Mouse (Mus musculus): Measurements from ENCODE around the gene Rln3. TPM values are rescaled to one million over a fixed set of nuclear protein-coding genes. Genes with fewer than 3 reads are reported as not detected.

The Rln3 gene
- polyA plus RNA-seq, 1 experiment, result not detected

GRCm38 (mm10) chr8:83999057-83999705 is 45.6 kb downstream of the Rln3 start:
- peak overlapping the region; percentile 86 for H3ac ChIP-seq (ENCODE audit: control insufficient read depth, insufficient read length)
- H3K79me2 ChIP-seq (ENCODE audit: control insufficient read depth, insufficient read depth), result no peaks in the 10 kb centered on the region
- H3K4me2 ChIP-seq (ENCODE audit: low read depth), result peak overlapping the region; percentile 92
- H3K27me3 ChIP-seq (ENCODE audit: control insufficient read depth, insufficient read depth, insufficient read length), result no peaks in the 10 kb centered on the region
- H3K36me3 ChIP-seq (ENCODE audit: control insufficient read depth, insufficient read depth), result no peaks in the 10 kb centered on the region
- TF ChIP-seq POLR2AphosphoS2 (IDR thresholded peaks at IDR 0.05; ENCODE audit: insufficient read length, low read depth) (no peak), MYOD1 (IDR thresholded peaks at IDR 0.05; ENCODE audit: control insufficient read depth in 1 of 3, insufficient read length in 2 of 3, low read depth in 2 of 3) (peak in 1 of 3 experiments; percentile 14)
- peak overlapping the region; percentile 26 for H3K4me3 ChIP-seq

GRCm38 (mm10) chr8:83998231-83999056 is 46.4 kb downstream of the Rln3 start:
- Histone ChIP-seq H3K4me2 (ENCODE audit: low read depth) (peak overlapping the region; percentile 92), H3K4me3 (peak overlapping the region; percentile 26), H3K27me3 (ENCODE audit: control insufficient read depth, insufficient read depth, insufficient read length) (no peaks in the 10 kb centered on the region), H3ac (ENCODE audit: control insufficient read depth, insufficient read length) (peak overlapping the region; percentile 86), H3K79me2 (ENCODE audit: control insufficient read depth, insufficient read depth) (no peaks in the 10 kb centered on the region), H3K36me3 (ENCODE audit: control insufficient read depth, insufficient read depth) (no peaks in the 10 kb centered on the region)
- TF ChIP-seq POLR2AphosphoS2 (IDR thresholded peaks at IDR 0.05; ENCODE audit: insufficient read length, low read depth), result peak; percentile 74
- no peak for TF ChIP-seq USF1 (IDR thresholded peaks at IDR 0.05; ENCODE audit: low read depth)
- TF ChIP-seq TCF12 (IDR thresholded peaks at IDR 0.05; ENCODE audit: insufficient read depth, poor library complexity, severe bottlenecking), result no peak
- peak in 1 of 3 experiments; percentile 26 for TF ChIP-seq MYOG (IDR thresholded peaks at IDR 0.05; ENCODE audit: control insufficient read depth in 1 of 3, insufficient read depth in 1 of 3, insufficient read length in 2 of 3, low read depth in 2 of 3)
- TF ChIP-seq MYOD1 (IDR thresholded peaks at IDR 0.05; ENCODE audit: control insufficient read depth in 1 of 3, insufficient read length in 2 of 3, low read depth in 2 of 3), result peak in 1 of 3 experiments; percentile 2
- TF ChIP-seq REST (IDR thresholded peaks at IDR 0.05; ENCODE audit: insufficient read depth, insufficient read length), result no peak
- TF ChIP-seq POLR2A (IDR thresholded peaks at IDR 0.05; ENCODE audit: insufficient read length, low read depth), result peak; percentile 35

DNA sequence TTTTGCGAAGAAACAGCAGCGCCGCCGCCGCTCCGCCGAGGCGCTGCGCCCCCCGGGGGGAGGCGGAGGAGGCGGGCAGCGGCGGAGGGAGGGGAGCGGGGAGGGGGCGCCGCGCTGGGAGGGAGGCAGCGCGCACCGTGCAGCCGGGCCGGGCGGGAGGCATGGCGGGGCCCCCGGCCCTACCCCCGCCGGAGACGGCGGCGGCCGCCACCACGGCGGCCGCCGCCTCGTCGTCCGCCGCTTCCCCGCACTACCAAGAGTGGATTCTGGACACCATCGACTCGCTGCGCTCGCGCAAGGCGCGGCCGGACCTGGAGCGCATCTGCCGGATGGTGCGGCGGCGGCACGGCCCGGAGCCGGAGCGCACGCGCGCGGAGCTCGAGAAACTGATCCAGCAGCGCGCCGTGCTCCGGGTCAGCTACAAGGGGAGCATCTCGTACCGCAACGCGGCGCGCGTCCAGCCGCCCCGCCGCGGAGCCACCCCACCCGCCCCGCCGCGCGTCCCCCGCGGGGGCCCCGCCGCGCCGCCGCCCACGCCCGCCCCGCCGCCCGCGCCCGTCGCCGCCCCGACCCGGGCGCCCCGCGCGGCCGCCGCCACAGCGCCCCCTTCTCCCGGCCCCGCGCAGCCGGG is 47.2 kb downstream of the Rln3 start, which contains the start of gene Samd1:
TSS of gene Samd1 (plus strand) at position 162 of the 631 bp plus-strand sequence.
- Histone ChIP-seq H3ac (ENCODE audit: control insufficient read depth, insufficient read length) (peak within 1 kb of the TSS; percentile 86), H3K36me3 (ENCODE audit: control insufficient read depth, insufficient read depth) (peaks cover 8% of the 10 kb centered on the region), H3K79me2 (ENCODE audit: control insufficient read depth, insufficient read depth) (no peaks in the 10 kb centered on the region), H3K4me2 (ENCODE audit: low read depth) (peak within 1 kb of the TSS; percentile 92), H3K27me3 (ENCODE audit: control insufficient read depth, insufficient read depth, insufficient read length) (no peaks in the 10 kb centered on the region), H3K4me3 (peak within 1 kb of the TSS; percentile 26)
- no peak for TF ChIP-seq MAX (IDR thresholded peaks at IDR 0.05; ENCODE audit: low read depth)
- TF ChIP-seq POLR2A (IDR thresholded peaks at IDR 0.05; ENCODE audit: insufficient read length, low read depth), result peak; percentile 17
- no peak for TF ChIP-seq TCF12 (IDR thresholded peaks at IDR 0.05; ENCODE audit: insufficient read depth, poor library complexity, severe bottlenecking)

DNA sequence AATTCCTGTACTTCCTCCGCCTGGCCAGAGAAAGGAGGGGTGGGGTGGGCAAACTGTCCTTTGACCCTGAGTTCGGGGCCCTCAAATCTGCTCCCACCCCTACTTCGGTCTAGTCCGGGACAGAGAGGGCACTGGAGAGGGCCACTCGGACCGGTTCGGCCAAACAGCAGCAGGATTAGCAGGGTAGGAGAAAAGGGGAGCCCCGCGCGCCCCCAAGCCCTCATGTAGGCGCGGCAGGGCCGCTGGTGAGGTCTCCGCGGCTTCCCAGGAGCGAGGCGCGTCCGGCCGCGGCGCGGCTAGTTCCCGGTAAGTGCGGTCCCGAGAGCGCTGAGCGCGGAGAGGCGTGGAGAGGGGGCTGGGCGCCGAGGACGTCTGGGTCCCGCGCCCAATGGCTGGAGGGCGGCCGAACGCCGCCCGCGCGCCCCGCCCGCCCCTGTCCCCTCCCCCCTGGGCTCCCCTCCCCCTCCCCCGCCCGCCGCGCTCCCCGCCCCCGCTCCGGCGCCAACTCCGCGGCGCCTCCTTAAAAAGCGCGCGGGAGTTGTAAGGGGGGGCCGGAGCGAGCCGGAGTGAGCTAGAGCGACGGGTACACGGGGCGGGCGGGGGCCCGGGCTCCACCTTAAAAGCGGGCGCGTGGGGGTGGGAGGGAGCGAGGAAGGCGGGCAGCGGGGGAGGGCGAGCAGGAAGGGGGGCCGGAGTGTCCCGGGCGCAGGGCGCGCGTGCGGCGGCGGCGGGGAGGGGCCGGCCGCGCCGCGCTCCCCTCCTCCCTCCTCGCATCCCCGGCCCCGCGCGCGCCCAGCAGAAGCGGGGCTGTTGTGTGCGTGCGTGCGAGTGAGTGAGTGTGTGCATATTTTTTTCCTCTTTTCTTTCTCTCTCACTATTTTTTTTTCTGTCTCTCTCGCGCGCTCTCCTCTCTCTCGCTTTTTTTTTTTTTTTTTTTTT is 48.0 kb downstream of the Rln3 start:
- Histone ChIP-seq H3K36me3 (ENCODE audit: control insufficient read depth, insufficient read depth) (peaks cover 16% of the 10 kb centered on the region), H3ac (ENCODE audit: control insufficient read depth, insufficient read length) (peak overlapping the region; percentile 86), H3K4me2 (ENCODE audit: low read depth) (peak overlapping the region; percentile 75), H3K79me2 (ENCODE audit: control insufficient read depth, insufficient read depth) (no peaks in the 10 kb centered on the region), H3K27me3 (ENCODE audit: control insufficient read depth, insufficient read depth, insufficient read length) (no peaks in the 10 kb centered on the region), H3K4me3 (peak overlapping the region; percentile 26)
- TF ChIP-seq REST (IDR thresholded peaks at IDR 0.05; ENCODE audit: insufficient read depth, insufficient read length), result no peak
- no peak for TF ChIP-seq E2F4 (IDR thresholded peaks at IDR 0.05; ENCODE audit: insufficient read depth)
- TF ChIP-seq MAX (IDR thresholded peaks at IDR 0.05; ENCODE audit: low read depth), result no peak
- peak; percentile 88 for TF ChIP-seq POLR2A (IDR thresholded peaks at IDR 0.05; ENCODE audit: insufficient read length, low read depth)
- TF ChIP-seq TCF12 (IDR thresholded peaks at IDR 0.05; ENCODE audit: insufficient read depth, poor library complexity, severe bottlenecking), result no peak
- peak in 1 of 3 experiments; percentile 7 for TF ChIP-seq MYOG (IDR thresholded peaks at IDR 0.05; ENCODE audit: control insufficient read depth in 1 of 3, insufficient read depth in 1 of 3, insufficient read length in 2 of 3, low read depth in 2 of 3)
- peak; percentile 90 for TF ChIP-seq POLR2AphosphoS2 (IDR thresholded peaks at IDR 0.05; ENCODE audit: insufficient read length, low read depth)

DNA sequence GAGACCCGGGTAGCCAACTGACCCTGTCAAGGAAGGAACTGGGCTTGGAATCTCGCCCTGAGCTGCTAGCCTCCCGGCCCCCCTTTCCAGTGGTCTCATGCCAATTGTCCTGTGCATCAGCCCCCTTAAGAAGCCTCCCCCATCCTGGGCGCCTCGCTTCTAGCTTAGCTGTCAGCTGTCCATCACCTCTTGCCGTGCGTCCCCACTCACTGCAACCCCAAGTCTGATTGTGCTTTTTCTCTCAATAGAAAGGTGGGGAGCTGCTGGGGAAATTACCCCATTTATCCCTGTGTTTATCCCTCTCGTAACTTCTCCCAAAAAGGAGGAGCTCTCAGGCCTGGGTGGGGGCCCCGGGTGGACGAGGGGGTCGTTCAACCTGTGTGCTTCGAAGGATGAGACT is 48.8 kb downstream of the Rln3 start:
- peak overlapping the region; percentile 26 for H3K4me3 ChIP-seq
- H3K4me2 ChIP-seq (ENCODE audit: low read depth), result peak overlapping the region; percentile 75
- peak overlapping the region; percentile 86 for H3ac ChIP-seq (ENCODE audit: control insufficient read depth, insufficient read length)
- H3K36me3 ChIP-seq (ENCODE audit: control insufficient read depth, insufficient read depth), result peaks cover 18% of the 10 kb centered on the region
- no peak for TF ChIP-seq POLR2A (IDR thresholded peaks at IDR 0.05; ENCODE audit: insufficient read length, low read depth)
- TF ChIP-seq MAX (IDR thresholded peaks at IDR 0.05; ENCODE audit: low read depth), result no peak
- no peak for TF ChIP-seq TCF12 (IDR thresholded peaks at IDR 0.05; ENCODE audit: insufficient read depth, poor library complexity, severe bottlenecking)
- no peak for TF ChIP-seq MYOD1 (IDR thresholded peaks at IDR 0.05; ENCODE audit: control insufficient read depth in 1 of 3, insufficient read length in 2 of 3, low read depth in 2 of 3)
- TF ChIP-seq USF1 (IDR thresholded peaks at IDR 0.05; ENCODE audit: low read depth), result no peak
- no peak for TF ChIP-seq REST (IDR thresholded peaks at IDR 0.05; ENCODE audit: insufficient read depth, insufficient read length)
- TF ChIP-seq SRF (IDR thresholded peaks at IDR 0.05; ENCODE audit: control insufficient read depth, insufficient read length, low read depth), result no peak
- TF ChIP-seq POLR2AphosphoS2 (IDR thresholded peaks at IDR 0.05; ENCODE audit: insufficient read length, low read depth), result no peak
- TF ChIP-seq MYOG (IDR thresholded peaks at IDR 0.05; ENCODE audit: control insufficient read depth in 1 of 3, insufficient read depth in 1 of 3, insufficient read length in 2 of 3, low read depth in 2 of 3), result no peak
- no peak for TF ChIP-seq E2F4 (IDR thresholded peaks at IDR 0.05; ENCODE audit: insufficient read depth)
- no peak for TF ChIP-seq TCF3 (IDR thresholded peaks at IDR 0.05; ENCODE audit: insufficient read length, low read depth)
- no peak for TF ChIP-seq CEBPB (IDR thresholded peaks at IDR 0.05; ENCODE audit: insufficient read depth, poor library complexity, severe bottlenecking)
- no peaks in the 10 kb centered on the region for H3K79me2 ChIP-seq (ENCODE audit: control insufficient read depth, insufficient read depth)
- H3K27me3 ChIP-seq (ENCODE audit: control insufficient read depth, insufficient read depth, insufficient read length), result no peaks in the 10 kb centered on the region

Data from myocyte (in vitro differentiated cells).